Mouse (Mus musculus): Measurements from ENCODE around the gene Ppm1b. TPM values are rescaled to one million over a fixed set of nuclear protein-coding genes. Genes with fewer than 3 reads are reported as not detected.
"Not testable (repeated sequence)": the region's sequence is repeated elsewhere in the genome, so short reads cannot be mapped to it uniquely, and the experiment has no call there.

Gene Ppm1b
- 100 to 1,000 TPM; 148 to 174 TPM for total RNA-seq (2021)
- long read RNA-seq, experiment 1, transcript Ppm1b-201 (6 exons, 2,670 nt) = minor isoform, 51 of 152 reads
- long read RNA-seq, experiment 1, transcript Ppm1b-202 (6 exons, 3,323 nt) = major isoform, 63 of 152 reads
- long read RNA-seq, experiment 1, partial matches to known transcripts = 17 of 152 reads
- long read RNA-seq, experiment 1, other reads (novel, unspliced or antisense) = 20 of 152 reads
- long read RNA-seq, experiment 2, transcript Ppm1b-205 (6 exons, 1,290 nt) = minor isoform, 6 of 246 reads
- long read RNA-seq, experiment 2, transcript Ppm1b-202 (6 exons, 3,323 nt) = major isoform, 108 of 246 reads
- long read RNA-seq, experiment 2, transcript Ppm1b-201 (6 exons, 2,670 nt) = minor isoform, 98 of 246 reads
- long read RNA-seq, experiment 2, partial matches to known transcripts = 17 of 246 reads
- long read RNA-seq, experiment 2, other reads (novel, unspliced or antisense) = 17 of 246 reads

- no peak for DNase-seq
Measured at GRCm38 (mm10) chr17:84956441-84956840, at the start of gene Ppm1b. Gene Ppm1b, plus strand, starts transcription at chr17:84956741.

DNA sequence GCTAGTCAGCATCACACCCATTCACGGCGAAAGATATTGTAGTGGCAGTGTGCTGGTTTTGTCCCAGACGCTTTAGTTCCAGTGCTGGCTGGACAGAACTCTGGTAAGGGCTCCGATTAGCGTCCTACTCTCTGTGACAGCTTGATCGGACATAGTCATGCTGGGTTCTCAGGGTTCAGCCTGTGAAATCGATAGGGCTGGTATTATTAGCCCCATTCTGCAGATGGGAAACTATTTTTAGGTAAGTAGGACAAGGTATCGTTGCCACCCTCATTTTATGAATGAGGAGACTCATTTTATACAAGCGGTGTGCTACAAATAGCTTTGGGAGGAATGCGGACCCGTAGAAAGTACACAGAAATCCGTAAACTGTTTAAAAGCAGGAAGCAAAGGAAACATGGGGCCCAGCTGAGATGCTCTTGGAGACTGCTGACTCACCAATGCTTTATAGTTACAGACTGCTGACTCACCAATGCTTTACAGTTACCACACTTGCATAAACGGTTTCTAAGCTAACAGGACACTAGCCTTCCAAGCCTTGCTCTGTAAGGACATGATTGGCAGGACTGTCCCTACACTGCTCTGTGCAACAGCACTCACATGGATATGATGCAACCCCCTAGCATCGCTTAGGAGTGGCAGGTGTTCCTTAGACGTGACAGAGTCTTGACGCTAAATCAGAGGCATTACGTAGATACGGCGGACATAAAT is 34.7 kb upstream of the Ppm1b start:
- peak; percentile 13 for DNase-seq

DNA sequence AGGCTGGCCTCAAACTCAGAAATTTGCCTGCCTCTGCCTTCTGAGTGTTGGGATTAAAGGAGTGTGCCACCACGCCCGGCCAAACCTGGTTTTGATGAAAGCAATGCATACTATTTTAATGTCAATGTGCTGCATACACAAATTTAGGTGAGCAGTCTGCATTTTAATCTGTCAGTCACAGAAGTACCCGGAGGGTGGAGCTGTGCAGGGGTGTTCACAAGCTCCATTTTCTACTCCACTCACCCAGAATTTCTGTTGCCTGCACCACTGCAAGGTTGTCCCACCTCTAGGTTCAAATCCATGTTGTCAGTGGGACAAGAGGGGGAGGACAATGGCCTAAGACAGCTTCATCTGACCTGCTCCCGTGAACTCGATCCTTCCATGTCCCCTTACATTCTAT is 31.8 kb upstream of the Ppm1b start:
- no peak for DNase-seq

GRCm38 (mm10) chr17:84926233-84926632 is 30.3 kb upstream of the Ppm1b start:
- no peak for DNase-seq

DNA sequence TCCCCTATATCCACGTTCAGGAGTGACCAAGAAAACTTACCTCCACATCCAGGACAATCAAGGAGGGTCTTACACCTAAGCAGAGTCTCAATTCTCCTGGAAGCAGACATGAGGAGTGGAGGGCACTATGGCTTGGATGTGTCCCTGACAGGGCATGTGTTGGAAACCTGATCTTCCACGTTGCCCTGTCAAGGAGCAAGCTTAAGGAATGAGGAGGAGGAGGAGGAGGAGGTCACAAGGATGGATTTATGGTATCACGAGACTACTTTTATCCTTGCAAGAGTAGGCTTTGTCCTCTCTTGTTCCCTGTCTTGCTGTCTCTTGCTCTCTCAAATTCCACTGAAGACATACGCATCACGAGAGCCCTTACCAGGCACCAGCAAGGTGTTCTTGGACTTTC is 29.0 kb upstream of the Ppm1b start:
- no peak for DNase-seq

GRCm38 (mm10) chr17:84932943-84933342 is 23.6 kb upstream of the Ppm1b start:
- no peak for DNase-seq

- no peak for DNase-seq
Measured at GRCm38 (mm10) chr17:84933968-84934367, 22.6 kb upstream of the Ppm1b start.

GRCm38 (mm10) chr17:84935620-84936019 is 20.9 kb upstream of the Ppm1b start:
- DNase-seq = not testable (repeated sequence)

- no peak for DNase-seq
Measured at GRCm38 (mm10) chr17:84936301-84936700, 20.2 kb upstream of the Ppm1b start.

- no peak for DNase-seq
Measured at GRCm38 (mm10) chr17:84936809-84937208, 19.7 kb upstream of the Ppm1b start.

DNA sequence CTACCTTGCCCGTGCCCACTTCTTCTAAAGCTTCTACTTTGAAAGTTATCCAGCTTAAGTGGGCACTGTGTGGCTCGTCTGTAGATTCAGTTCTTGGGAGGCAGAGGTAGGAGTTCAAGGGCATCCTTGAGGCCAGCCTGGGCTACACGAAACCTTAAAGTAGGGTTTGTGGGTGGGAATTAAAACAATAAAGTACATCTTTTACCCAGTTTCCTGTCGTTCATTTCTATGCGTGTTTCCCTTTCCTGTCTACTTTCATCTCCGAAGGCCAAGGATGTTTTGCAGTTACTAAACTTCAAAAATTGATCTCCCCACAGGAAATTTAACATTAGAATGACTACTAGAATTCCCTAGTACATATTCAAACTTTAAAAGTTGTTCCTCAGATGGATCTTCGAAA is 19.3 kb upstream of the Ppm1b start:
- DNase-seq = no peak

- no peak for DNase-seq
Measured at GRCm38 (mm10) chr17:84938215-84938614, 18.3 kb upstream of the Ppm1b start.

DNA sequence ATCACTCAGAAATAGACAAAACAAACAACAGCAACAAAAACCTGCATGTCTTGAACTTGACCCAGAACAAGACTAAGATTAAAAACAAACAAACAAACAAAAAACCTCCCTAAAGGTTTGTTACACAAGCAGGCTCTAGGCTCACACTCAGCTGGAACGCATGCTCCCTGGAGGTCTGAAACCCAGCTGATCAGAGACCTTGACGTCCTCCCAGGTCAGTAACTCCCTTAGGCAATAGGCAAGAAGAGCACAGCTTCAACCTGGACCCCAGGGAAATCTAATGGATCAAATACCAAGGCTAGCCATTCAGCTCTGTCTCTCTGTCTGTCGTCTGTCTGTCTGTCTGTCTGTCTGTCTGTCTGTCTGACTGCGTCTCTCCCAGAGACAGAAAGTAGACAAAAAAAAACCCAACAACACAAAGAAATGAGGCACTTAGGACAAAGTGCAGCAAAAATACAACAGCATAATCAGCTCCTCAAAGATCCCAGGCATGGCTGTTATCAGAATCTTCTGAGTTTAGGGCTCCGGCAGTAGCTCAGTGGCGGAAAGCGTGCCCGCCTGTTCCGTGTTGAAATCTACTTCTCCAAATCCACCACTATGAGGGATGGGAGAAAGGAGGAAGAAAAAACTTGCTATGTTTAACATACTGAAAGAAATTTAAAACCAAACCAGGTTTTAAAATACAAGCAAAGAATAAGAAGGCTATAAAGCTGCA is 16.4 kb upstream of the Ppm1b start:
- no peak for DNase-seq

DNA sequence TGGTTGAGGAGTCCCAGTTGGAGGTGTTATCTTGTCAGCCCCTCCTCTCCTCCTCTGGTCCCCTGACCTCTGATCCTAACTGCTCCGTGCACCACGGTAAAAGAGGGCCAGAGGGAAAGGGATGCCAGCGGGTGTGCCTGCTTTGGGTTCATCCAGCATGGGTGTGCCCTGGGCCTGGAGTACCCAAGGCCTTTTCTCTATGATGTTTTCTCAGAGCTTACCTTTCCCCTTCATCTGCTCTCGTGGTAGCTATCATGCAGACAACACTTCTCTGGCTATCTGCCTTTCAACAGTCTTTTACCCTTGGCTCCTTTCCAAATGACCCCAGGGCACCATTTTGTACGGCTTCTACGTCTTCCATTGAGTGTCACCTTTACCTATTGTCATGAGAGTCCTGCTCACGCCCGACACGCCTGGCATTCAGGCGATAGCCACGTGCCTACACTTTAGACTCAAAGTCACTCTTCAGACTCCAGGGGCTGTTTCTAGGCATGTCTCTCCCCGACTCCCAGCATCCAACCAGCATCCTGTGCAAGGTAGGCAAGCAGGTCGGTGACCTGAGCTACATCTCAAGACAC is 15.2 kb upstream of the Ppm1b start:
- DNase-seq = no peak

- no peak for DNase-seq
Measured at GRCm38 (mm10) chr17:84942358-84943032, 14.0 kb upstream of the Ppm1b start.

GRCm38 (mm10) chr17:84943033-84943393 is 13.5 kb upstream of the Ppm1b start:
- no peak for DNase-seq

DNA sequence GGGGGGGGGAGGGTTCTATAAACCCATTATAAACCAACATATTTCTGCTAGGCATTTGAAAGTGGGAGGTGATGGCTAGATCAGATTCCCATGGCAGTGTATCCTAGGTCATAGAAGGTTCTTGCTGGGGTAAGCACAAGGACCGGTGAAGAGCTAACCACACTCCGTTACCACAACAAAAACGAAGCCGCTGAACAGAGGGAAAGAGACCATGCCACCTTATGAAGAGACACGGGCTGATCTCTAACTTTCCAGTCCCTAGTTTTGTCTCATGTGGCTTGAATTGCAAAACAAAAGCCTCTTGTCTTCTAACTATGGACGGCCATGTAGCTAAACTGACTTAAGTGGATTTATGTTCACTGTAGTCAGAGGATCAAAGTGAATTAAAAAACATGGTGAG is 12.2 kb upstream of the Ppm1b start:
- no peak for DNase-seq

- no peak for DNase-seq
Measured at GRCm38 (mm10) chr17:84952521-84952920, 4.0 kb upstream of the Ppm1b start.

DNA sequence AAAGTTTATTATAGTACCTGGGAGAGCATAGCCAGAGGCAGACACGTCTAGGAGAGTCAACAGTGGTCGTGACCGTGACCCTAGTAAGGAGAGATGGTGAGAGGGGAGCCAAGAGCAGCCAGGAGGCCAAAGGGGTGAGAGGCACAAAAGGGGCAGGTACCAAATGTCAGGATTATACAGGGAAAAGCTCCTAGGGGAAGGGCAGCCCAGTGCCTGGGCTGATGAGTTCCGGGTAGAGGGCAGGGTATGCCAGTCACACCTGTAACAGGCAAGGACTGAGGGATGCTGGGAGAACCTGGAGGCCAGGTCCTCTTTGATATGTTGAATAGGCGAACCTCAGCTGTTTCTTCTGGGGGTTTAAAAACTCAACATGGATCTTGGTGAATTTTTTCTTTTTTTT is 2.8 kb upstream of the Ppm1b start:
- no peak for DNase-seq

DNA sequence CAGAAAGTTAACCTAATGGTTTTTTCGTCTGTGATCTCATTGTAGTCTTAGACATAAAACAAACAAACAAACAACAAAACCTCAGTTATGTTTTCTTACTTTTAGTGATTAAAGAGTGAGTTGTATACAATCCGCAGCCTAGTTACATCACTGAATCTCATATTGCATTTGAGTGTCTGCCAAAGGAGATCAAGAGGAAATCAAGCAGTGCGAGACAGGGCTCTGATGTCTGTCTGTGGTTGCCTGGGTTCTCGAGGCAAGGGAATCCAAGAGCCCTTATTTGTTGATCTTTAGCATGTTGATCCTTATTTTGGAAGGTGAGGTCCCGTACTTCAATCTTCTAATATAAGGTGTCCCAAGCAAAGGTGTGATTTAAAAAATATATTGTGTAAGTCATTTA is 1.7 kb upstream of the Ppm1b start:
- DNase-seq = no peak

DNA sequence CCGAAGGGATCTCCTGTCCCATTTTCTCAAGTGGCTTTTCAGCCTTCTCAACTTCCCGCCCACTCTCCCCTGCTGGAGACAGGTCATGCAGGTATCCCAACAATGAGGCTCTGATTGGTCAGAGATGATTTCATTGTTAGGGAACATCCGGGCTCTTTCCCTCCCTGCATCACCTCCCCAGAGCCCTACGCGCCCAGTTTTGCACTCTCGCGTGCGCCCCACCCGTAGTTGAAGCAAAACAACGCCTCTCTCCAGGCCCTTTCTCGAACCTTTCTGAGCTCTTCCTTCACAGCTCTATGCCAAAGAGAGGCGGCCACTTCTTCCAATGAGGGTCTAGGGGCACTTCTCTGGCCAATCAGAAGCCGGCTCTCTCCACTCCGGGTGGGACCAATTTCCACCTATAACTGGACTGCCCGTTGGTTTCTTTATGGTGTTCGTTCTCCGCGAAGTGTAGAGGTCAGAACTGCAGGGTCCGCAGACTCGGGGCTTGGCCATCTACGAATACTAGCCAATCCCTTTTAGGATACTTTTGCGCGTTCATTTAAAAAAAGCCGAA is 468 bp downstream of the Ppm1b start:
- peak; percentile 92 for DNase-seq

Data from gastrocnemius, postnatal 25 days (tissue).